Mouse (Mus musculus): ENCODE results near the gene Ccdc171. TPM values are rescaled to one million over a fixed set of nuclear protein-coding genes. Genes with fewer than 3 reads are reported as not detected.
"Not testable (repeated sequence)": the region's sequence is repeated elsewhere in the genome, so short reads cannot be mapped to it uniquely, and the experiment has no call there.

Gene Ccdc171
- total RNA-seq, 1 experiment from 2014 or later, result 3.7 TPM

- peak; percentile 45 for DNase-seq
These were observed 328 bp downstream of the Ccdc171 start for GRCm38 (mm10) chr4:83525690-83526055.

GRCm38 (mm10) chr4:83526270-83526987, 1.1 kb downstream of the Ccdc171 start:
- DNase-seq, result no peak

GRCm38 (mm10) chr4:83526988-83527334, 1.6 kb downstream of the Ccdc171 start:
- DNase-seq, result no peak

GRCm38 (mm10) chr4:83527921-83528320, 2.6 kb downstream of the Ccdc171 start:
- DNase-seq, result no peak

- DNase-seq, result not testable (repeated sequence)
These were observed 4.7 kb downstream of the Ccdc171 start for GRCm38 (mm10) chr4:83530060-83530459.

- DNase-seq, result no peak
These were observed 8.0 kb downstream of the Ccdc171 start for GRCm38 (mm10) chr4:83533168-83533911.

GRCm38 (mm10) chr4:83534024-83534423, 8.7 kb downstream of the Ccdc171 start:
- DNase-seq, result no peak

- peak; percentile 4 for DNase-seq
These were observed 24.2 kb downstream of the Ccdc171 start for GRCm38 (mm10) chr4:83549501-83549900.

- DNase-seq, result peak; percentile 3
These were observed 42.1 kb downstream of the Ccdc171 start for GRCm38 (mm10) chr4:83567190-83568113.

- DNase-seq, result peak; percentile 16
These were observed 42.8 kb downstream of the Ccdc171 start for GRCm38 (mm10) chr4:83568145-83568544.

GRCm38 (mm10) chr4:83570569-83570968, 45.2 kb downstream of the Ccdc171 start:
- DNase-seq, result no peak

- no peak for DNase-seq
These were observed 45.7 kb downstream of the Ccdc171 start for GRCm38 (mm10) chr4:83571033-83571432.

GRCm38 (mm10) chr4:83572521-83572920, 47.2 kb downstream of the Ccdc171 start:
- no peak for DNase-seq

GRCm38 (mm10) chr4:83576315-83576714, 51.0 kb downstream of the Ccdc171 start:
- DNase-seq, result no peak

- DNase-seq, result no peak
These were observed 54.8 kb downstream of the Ccdc171 start for GRCm38 (mm10) chr4:83580157-83580556.

GRCm38 (mm10) chr4:83587563-83587962, 62.2 kb downstream of the Ccdc171 start:
- no peak for DNase-seq

- no peak for DNase-seq
These were observed 71.1 kb downstream of the Ccdc171 start for GRCm38 (mm10) chr4:83596486-83596885.

- DNase-seq, result no peak
These were observed 85.8 kb downstream of the Ccdc171 start for GRCm38 (mm10) chr4:83611111-83611510.

- DNase-seq, result not testable (repeated sequence)
These were observed 97.8 kb downstream of the Ccdc171 start for GRCm38 (mm10) chr4:83623021-83623711.

- no peak for DNase-seq
These were observed 98.4 kb downstream of the Ccdc171 start for GRCm38 (mm10) chr4:83623732-83624131.

- no peak for DNase-seq
These were observed 126.1 kb downstream of the Ccdc171 start for GRCm38 (mm10) chr4:83651453-83651852.

GRCm38 (mm10) chr4:83655396-83655795, 130.1 kb downstream of the Ccdc171 start:
- peak; percentile 13 for DNase-seq

Measured in adrenal gland, postnatal 25 days (tissue).